In the genomic region with DNA sequence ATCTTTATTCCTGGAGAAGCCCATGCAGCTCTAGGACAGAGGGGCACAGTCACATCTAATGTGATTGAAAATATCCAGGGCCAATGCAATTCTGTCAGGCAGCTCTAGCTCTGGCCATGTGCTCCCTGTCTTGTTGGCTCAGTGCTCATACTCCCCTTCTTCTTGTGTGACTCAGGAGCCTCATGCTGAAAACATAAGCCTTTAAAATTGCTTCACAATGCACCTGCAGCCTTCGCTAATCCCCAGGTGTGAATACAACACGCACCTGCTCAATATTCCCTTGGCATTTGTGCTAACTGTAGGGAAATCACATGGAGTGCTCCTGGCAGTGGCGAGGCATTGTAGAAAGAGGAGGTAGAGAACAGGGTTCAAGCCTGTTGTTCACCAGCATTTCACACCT, we compare ENCODE assay signal across 33 mouse cellular contexts.
"Had no signal": no experiment of that assay in that cellular context is flagged by ENCODE, and none has a peak within 500 bp of the region (broad histone marks: within the 10 kb centered on the region; RNA-seq: fewer than 3 reads in every experiment).

No protein-coding gene starts in this region.

- H3K36me3 ChIP-seq: heart, embryonic 12.5 days; heart, embryonic 13.5 days; heart, embryonic 15.5 days; hindbrain, embryonic 10.5 days; hindbrain, embryonic 12.5 days; hindbrain, embryonic 13.5 days; hindbrain, embryonic 15.5 days; intestine, embryonic 15.5 days; kidney, embryonic 15.5 days had no signal

- H3K27me3 ChIP-seq: heart, embryonic 13.5 days; heart, embryonic 15.5 days; hindbrain, embryonic 12.5 days; hindbrain, embryonic 13.5 days; hindbrain, embryonic 15.5 days; intestine, embryonic 15.5 days; kidney, embryonic 15.5 days had no signal

- H3K4me3 ChIP-seq: heart, embryonic 12.5 days; heart, embryonic 13.5 days; heart, embryonic 15.5 days; hindbrain, embryonic 10.5 days; hindbrain, embryonic 12.5 days; hindbrain, embryonic 13.5 days; hindbrain, embryonic 15.5 days; intestine, embryonic 15.5 days; kidney, embryonic 15.5 days; layer of hippocampus, adult 2 months; left cerebral cortex, adult 2 months had no signal

- DNase-seq: heart, postnatal 10 days; heart, postnatal 14 days; heart, postnatal 36 days; heart, postnatal 4 days; kidney, adult 11 months; kidney, adult 18-20 months; kidney, adult 2 months; kidney, adult 8-10 months; kidney, adult 9 months; kidney, postnatal 10 days; kidney, postnatal 14 days; kidney, postnatal 25 days; kidney, postnatal 36 days; kidney, postnatal 4 days; layer of hippocampus, adult 9-11 months; layer of hippocampus, postnatal 36 days had no signal

- H3K27ac ChIP-seq: heart, embryonic 13.5 days; heart, embryonic 15.5 days; hindbrain, embryonic 10.5 days; hindbrain, embryonic 12.5 days; hindbrain, embryonic 13.5 days; hindbrain, embryonic 14.5 days; hindbrain, embryonic 15.5 days; hindbrain, postnatal 0 days; intestine, embryonic 15.5 days; kidney, embryonic 15.5 days; kidney, postnatal 0 days; layer of hippocampus, adult 2 months; left cerebral cortex, adult 2 months had no signal

- H3K9me3 ChIP-seq: heart, embryonic 12.5 days; heart, embryonic 13.5 days; heart, embryonic 15.5 days; hindbrain, embryonic 10.5 days; hindbrain, embryonic 12.5 days; hindbrain, embryonic 13.5 days; hindbrain, embryonic 15.5 days; intestine, embryonic 15.5 days; kidney, embryonic 15.5 days had no signal

- H3K9ac ChIP-seq: heart, embryonic 12.5 days; heart, embryonic 13.5 days; heart, embryonic 15.5 days; hindbrain, embryonic 12.5 days; hindbrain, embryonic 13.5 days; hindbrain, embryonic 14.5 days; hindbrain, embryonic 15.5 days; intestine, embryonic 15.5 days; kidney, embryonic 15.5 days had no signal

- ATAC-seq: hindbrain, postnatal 0 days; inflammation-experienced regulatory T-cells, adult 6 months; intestine, embryonic 15.5 days; intestine, embryonic 16.5 days; intestine, postnatal 0 days had no signal

- H3K4me1 ChIP-seq: heart, embryonic 12.5 days; heart, embryonic 13.5 days; heart, embryonic 15.5 days; hindbrain, embryonic 10.5 days; hindbrain, embryonic 12.5 days; hindbrain, embryonic 13.5 days; hindbrain, embryonic 15.5 days; intestine, embryonic 15.5 days had no signal

- H3K4me2 ChIP-seq: heart, embryonic 12.5 days; heart, embryonic 13.5 days; heart, embryonic 15.5 days; hindbrain, embryonic 12.5 days; hindbrain, embryonic 13.5 days; hindbrain, embryonic 14.5 days; hindbrain, embryonic 15.5 days; intestine, embryonic 15.5 days; kidney, embryonic 15.5 days had no signal
